Mouse (Mus musculus): Measurements from ENCODE around the gene Muc1. TPM values are rescaled to one million over a fixed set of nuclear protein-coding genes. Genes with fewer than 3 reads are reported as not detected.

The Muc1 gene
- polyA plus RNA-seq, 1 experiment = 0.75 TPM

DNA sequence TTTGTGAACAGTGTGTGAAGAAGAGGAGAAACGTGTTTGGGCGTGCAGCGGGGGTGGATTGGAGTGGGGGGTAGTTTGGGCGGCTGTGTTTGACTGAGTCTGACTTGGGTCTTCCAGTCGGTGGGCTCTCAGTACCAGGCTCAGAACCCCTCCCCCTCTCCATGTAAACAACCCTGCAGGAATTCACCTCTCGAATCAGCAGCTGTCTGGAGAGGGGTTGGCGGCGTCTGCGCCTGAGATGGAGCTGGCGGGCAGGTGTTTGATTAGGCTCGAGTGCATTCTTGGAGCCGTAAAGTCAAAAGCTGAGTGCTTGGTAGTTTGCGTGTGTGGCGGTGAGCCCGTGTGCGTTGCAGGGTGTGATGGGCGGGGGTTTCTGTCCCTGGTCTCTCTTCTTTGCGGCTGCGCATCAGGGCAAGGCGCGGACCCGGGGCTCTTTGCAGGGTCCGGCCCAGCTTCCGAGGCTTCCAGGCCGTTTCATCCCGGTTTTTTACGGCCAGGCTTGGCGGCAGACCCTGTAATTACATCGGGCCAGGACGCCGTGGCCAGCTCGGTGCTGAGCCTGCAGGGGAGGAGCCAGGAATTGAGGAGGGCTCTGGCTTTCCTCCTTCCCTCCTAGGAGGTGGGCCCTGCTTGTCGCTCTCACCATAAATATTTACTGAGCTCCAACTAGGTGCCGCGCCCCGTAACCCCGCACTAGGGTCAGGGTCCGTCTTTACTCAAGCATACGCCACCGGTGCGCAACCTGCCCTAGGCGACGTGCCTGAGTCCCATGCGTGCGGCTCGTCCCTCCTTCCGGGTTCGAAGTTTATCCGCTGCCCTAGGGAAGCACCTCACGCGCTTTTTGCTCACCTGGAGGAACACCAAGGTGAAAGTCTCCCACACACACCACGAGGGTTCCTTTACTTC lies 52.0 kb downstream of the Muc1 start, which contains the start of gene Efna1:
Gene Efna1 (minus strand): TSS at position 537 of the 906 bp plus-strand sequence.
- peaks cover 7% of the 10 kb centered on the region for H3K4me1 ChIP-seq (ENCODE audit: control insufficient read depth, insufficient read depth, insufficient read length, low read length)
- peak within 1 kb of the TSS; percentile 47 for H3K27ac ChIP-seq (replicated peaks; ENCODE audit: low read depth, low read length)
- H3K4me3 ChIP-seq (ENCODE audit: insufficient read depth, low read depth, low read length) = peak within 1 kb of the TSS; percentile 76

DNA sequence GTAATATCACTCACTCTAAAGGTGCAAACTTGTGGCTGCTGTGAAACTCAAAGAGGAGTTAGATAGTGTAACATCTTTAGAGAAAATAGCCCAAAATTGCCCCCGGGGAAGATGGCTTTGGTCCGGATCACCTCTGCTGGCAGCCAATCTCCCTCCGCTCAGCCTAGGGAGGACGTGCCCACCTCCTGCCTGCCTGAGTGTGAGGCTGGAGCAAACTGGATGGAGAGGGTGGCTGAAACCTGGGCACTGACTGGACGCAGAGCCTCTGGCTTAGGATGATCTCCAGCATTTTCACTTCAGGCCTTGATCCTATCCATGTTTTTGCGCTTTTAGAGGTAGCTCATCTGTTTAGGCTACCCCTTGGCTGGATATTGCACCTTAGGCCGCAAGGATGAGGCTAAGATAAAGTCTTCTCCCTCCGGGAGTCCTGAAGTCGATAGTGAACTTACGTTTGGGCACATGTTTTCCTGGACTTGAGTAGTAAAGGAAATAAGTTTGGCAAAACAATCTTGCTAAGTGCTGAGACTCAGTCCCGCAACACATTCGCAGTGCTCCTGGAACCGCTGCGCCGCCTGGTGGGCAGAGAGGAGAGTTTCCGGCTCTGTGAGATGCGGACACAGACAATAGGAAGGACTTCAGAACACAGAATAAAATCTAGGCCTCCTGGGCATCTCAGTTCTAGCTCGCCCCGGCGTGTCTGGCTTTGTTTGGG lies 52.9 kb downstream of the Muc1 start:
- peak overlapping the region; percentile 47 for H3K27ac ChIP-seq (replicated peaks; ENCODE audit: low read depth, low read length)
- H3K4me1 ChIP-seq (ENCODE audit: control insufficient read depth, insufficient read depth, insufficient read length, low read length) = peaks cover 8% of the 10 kb centered on the region
- peak overlapping the region; percentile 76 for H3K4me3 ChIP-seq (ENCODE audit: insufficient read depth, low read depth, low read length)

- H3K4me1 ChIP-seq (ENCODE audit: control insufficient read depth, insufficient read depth, insufficient read length, low read length) = peaks cover 9% of the 10 kb centered on the region
- no peak overlapping the region for H3K4me3 ChIP-seq (ENCODE audit: insufficient read depth, low read depth, low read length)
- no peak overlapping the region for H3K27ac ChIP-seq (replicated peaks; ENCODE audit: low read depth, low read length)
Observed at GRCm38 (mm10) chr3:89282291-89282643, 53.4 kb downstream of the Muc1 start.

Other genes with a start within 250 kb of the Muc1 start
- 9.4 and 16.7 TPM in 2 replicates for gene Rusc1, start 135.7 kb upstream of the Muc1 start, polyA plus RNA-seq (2012; ENCODE audit: insufficient read depth, insufficient read length, missing spikeins)
- not detected in 2 replicates for gene Gm43738, start 128.0 kb upstream of the Muc1 start, polyA plus RNA-seq (2012; ENCODE audit: insufficient read depth, insufficient read length, missing spikeins)
- 127 and 135 TPM in 2 replicates for gene Fdps, start 127.1 kb upstream of the Muc1 start, polyA plus RNA-seq (2012; ENCODE audit: insufficient read depth, insufficient read length, missing spikeins)
- not detected in 2 replicates for gene Pklr, start 92.9 kb upstream of the Muc1 start, polyA plus RNA-seq (2012; ENCODE audit: insufficient read depth, insufficient read length, missing spikeins)
- not detected in 2 replicates for gene Hcn3, start 68.9 kb upstream of the Muc1 start, polyA plus RNA-seq (2012; ENCODE audit: insufficient read depth, insufficient read length, missing spikeins)
- 14.3 TPM in 2 replicates for gene Clk2, start 64.3 kb upstream of the Muc1 start, polyA plus RNA-seq (2012; ENCODE audit: insufficient read depth, insufficient read length, missing spikeins)
- gene Scamp3, start 51.6 kb upstream of the Muc1 start, polyA plus RNA-seq (2012; ENCODE audit: insufficient read depth, insufficient read length, missing spikeins) = 39.4 and 48.7 TPM in 2 replicates
- gene Fam189b, start 45.9 kb upstream of the Muc1 start, polyA plus RNA-seq (2012; ENCODE audit: insufficient read depth, insufficient read length, missing spikeins) = 1.3 and 2.0 TPM in 2 replicates
- 18.2 and 25.1 TPM in 2 replicates for gene Gba, start 26.1 kb upstream of the Muc1 start, polyA plus RNA-seq (2012; ENCODE audit: insufficient read depth, insufficient read length, missing spikeins)
- 5.6 and 8.9 TPM in 2 replicates for gene Thbs3, start 13.9 kb upstream of the Muc1 start, polyA plus RNA-seq (2012; ENCODE audit: insufficient read depth, insufficient read length, missing spikeins)
- 108 and 115 TPM in 2 replicates for gene Mtx1, start 2.0 kb upstream of the Muc1 start, polyA plus RNA-seq (2012; ENCODE audit: insufficient read depth, insufficient read length, missing spikeins)
- 57.6 and 64.8 TPM in 2 replicates for gene Krtcap2, start 16.9 kb downstream of the Muc1 start, polyA plus RNA-seq (2012; ENCODE audit: insufficient read depth, insufficient read length, missing spikeins)
- gene Trim46, start 17.3 kb downstream of the Muc1 start, polyA plus RNA-seq (2012; ENCODE audit: insufficient read depth, insufficient read length, missing spikeins) = not detected in 2 replicates
- gene Dpm3, start 30.3 kb downstream of the Muc1 start, polyA plus RNA-seq (2012; ENCODE audit: insufficient read depth, insufficient read length, missing spikeins) = 125 and 130 TPM in 2 replicates
- 28.3 and 33.1 TPM in 2 replicates for gene Slc50a1, start 41.5 kb downstream of the Muc1 start, polyA plus RNA-seq (2012; ENCODE audit: insufficient read depth, insufficient read length, missing spikeins)
- 5.6 and 6.3 TPM in 2 replicates for gene Efna1, start 52.1 kb downstream of the Muc1 start, polyA plus RNA-seq (2012; ENCODE audit: insufficient read depth, insufficient read length, missing spikeins)
- 0.44 TPM in 1 of 2 replicates, not detected in the other for gene Efna3, start 93.9 kb downstream of the Muc1 start, polyA plus RNA-seq (2012; ENCODE audit: insufficient read depth, insufficient read length, missing spikeins)
- gene Efna4, start 109.0 kb downstream of the Muc1 start, polyA plus RNA-seq (2012; ENCODE audit: insufficient read depth, insufficient read length, missing spikeins) = 1.3 TPM in 1 of 2 replicates, not detected in the other
- gene Adam15, start 120.9 kb downstream of the Muc1 start, polyA plus RNA-seq (2012; ENCODE audit: insufficient read depth, insufficient read length, missing spikeins) = 28.5 and 31.3 TPM in 2 replicates
- gene Dcst2, start 132.9 kb downstream of the Muc1 start, polyA plus RNA-seq (2012; ENCODE audit: insufficient read depth, insufficient read length, missing spikeins) = 1.2 and 1.6 TPM in 2 replicates
- 0.75 TPM in 1 of 2 replicates, not detected in the other for gene Dcst1, start 136.2 kb downstream of the Muc1 start, polyA plus RNA-seq (2012; ENCODE audit: insufficient read depth, insufficient read length, missing spikeins)
- 93.2 and 121 TPM in 2 replicates for gene Zbtb7b, start 165.7 kb downstream of the Muc1 start, polyA plus RNA-seq (2012; ENCODE audit: insufficient read depth, insufficient read length, missing spikeins)
- 1.3 TPM in 1 of 2 replicates, not detected in the other for gene Lenep, start 173.7 kb downstream of the Muc1 start, polyA plus RNA-seq (2012; ENCODE audit: insufficient read depth, insufficient read length, missing spikeins)
- 33.4 and 60.7 TPM in 2 replicates for gene Flad1, start 182.8 kb downstream of the Muc1 start, polyA plus RNA-seq (2012; ENCODE audit: insufficient read depth, insufficient read length, missing spikeins)
- 5.9 and 10.9 TPM in 2 replicates for gene Cks1b, start 189.3 kb downstream of the Muc1 start, polyA plus RNA-seq (2012; ENCODE audit: insufficient read depth, insufficient read length, missing spikeins)
- 36.0 and 37.2 TPM in 2 replicates for gene Shc1, start 189.4 kb downstream of the Muc1 start, polyA plus RNA-seq (2012; ENCODE audit: insufficient read depth, insufficient read length, missing spikeins)
- 4.6 and 13.0 TPM in 2 replicates for gene Pygo2, start 201.2 kb downstream of the Muc1 start, polyA plus RNA-seq (2012; ENCODE audit: insufficient read depth, insufficient read length, missing spikeins)
- 18.9 and 25.8 TPM in 2 replicates for gene Pbxip1, start 207.6 kb downstream of the Muc1 start, polyA plus RNA-seq (2012; ENCODE audit: insufficient read depth, insufficient read length, missing spikeins)
- gene Pmvk, start 225.5 kb downstream of the Muc1 start, polyA plus RNA-seq (2012; ENCODE audit: insufficient read depth, insufficient read length, missing spikeins) = 191 and 194 TPM in 2 replicates